Mouse (Mus musculus): ENCODE results near the gene Clns1a. TPM values are rescaled to one million over a fixed set of nuclear protein-coding genes. Genes with fewer than 3 reads are reported as not detected.

Gene Clns1a
- total RNA-seq, 1 experiment from 2014 or later = 50.2 TPM

DNA sequence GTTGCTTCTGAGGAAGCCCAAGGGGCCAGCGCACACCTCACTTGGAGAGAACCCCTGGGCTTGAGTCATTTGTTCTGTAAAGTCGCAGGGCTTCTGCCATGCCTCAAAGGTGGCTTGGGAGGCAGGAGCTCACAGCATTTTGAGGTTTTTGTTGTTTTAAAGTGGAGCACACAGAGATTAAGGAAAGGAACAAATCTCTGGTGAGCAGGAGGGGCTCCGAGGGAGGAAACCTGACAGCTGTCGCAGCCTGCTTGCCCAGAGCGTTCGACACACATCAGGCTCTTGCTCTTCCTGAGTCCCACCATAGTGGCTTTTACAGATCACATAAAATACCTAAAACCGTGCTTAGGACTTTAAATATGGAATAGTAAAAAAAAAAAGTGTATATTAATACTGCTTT lies 30.3 kb downstream of the Clns1a start:
- no peak for DNase-seq

DNA sequence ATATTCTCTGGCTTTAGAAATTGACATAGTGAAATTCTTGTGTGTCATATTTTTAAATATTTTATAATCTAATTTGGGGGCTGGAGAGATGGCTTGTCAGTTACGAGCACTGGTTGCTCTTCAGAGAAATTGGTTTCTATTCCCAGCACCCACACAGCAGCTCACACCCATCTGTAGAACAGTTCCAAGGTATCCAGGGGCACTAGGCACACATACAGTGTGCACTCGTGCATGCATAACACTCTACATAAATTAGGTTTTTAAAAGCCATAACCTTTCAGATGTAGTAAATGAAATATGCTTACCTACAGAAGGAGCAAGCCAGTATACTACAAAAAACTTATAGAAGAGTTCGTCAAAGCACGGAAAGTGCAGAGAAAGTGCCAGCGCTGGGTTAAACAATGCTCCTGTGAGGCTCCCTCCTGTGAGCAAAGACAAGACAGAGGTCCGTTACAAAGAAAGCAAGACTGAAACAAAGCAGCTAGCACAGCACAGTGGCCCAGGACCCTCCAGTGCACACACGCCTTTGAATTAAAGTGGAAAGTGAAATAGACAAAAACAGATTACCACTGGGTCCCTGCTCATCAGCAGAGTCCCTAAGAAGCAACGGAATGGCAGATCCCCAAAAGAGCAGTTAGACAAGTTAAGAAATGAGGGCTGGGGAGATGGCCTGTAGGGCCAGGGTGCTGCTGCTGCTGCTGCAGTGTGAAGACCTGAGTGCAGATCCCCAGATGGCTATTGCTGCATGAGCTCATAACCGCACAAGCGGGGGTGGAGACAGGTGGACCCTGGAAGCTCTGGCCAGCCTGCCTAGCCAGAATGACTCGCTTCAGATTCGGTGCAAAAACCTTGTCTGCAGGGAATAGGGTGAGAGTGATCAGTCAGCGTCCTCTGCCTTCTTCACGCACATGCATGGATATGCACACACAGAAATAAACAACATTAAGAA lies 32.5 kb downstream of the Clns1a start:
- DNase-seq = no peak

DNA sequence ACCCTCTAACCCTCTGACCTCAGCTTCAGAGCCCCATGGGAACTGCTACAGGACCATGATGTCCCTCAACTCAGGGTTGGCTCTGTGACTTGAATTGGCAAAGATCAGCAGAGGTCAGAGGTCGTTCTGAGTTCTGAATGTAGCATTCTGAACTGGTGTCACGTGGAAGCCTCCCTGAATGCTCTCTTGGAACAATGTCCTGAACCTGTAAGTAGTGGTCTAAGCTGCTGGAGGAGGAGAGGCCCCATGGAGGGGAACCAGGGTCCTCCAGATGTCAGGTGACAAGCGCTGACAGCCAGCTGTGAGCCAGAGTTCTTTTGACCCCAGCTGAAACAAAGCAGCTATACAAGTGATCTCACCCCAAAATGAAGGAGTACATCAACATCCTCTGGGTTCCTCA lies 34.0 kb downstream of the Clns1a start:
- DNase-seq = no peak

DNA sequence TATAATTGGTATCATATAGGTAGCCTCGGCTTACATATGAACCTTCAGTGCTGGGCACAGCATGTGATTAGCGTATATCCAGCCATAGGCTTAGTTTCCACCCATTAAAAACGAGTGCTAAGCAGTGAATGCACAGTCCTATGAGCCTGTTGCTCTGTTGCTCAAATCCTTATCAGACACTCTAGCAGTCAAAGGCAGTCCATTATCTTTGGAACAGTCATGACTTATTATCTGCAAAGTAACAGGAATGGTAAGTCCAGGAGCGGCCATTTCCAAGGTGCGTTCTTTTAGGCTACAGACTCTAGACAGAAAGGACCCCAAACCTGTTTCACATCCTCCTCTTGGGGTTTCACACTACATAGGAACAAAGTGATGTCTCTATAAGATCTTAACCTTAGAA lies 37.2 kb downstream of the Clns1a start:
- no peak for DNase-seq

DNA sequence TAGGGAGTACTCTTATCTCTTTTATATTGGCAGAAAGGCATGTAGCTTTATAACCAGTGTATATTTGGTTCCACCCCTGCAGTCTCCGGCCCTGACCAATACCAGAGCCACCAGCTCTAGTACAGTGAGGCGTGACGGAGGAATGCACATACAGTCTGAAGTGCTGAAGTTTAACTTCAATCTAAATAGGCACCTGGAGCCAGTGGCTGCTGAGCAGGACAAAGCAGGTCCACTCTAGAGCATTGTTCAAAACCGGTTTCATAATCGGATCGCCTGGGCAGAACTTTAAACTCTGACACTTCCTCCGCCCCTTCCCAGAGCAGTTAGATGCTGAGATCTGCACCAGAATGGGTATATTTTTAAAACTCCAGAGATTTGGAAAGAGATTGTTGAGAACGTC lies 38.6 kb downstream of the Clns1a start:
- no peak for DNase-seq

DNA sequence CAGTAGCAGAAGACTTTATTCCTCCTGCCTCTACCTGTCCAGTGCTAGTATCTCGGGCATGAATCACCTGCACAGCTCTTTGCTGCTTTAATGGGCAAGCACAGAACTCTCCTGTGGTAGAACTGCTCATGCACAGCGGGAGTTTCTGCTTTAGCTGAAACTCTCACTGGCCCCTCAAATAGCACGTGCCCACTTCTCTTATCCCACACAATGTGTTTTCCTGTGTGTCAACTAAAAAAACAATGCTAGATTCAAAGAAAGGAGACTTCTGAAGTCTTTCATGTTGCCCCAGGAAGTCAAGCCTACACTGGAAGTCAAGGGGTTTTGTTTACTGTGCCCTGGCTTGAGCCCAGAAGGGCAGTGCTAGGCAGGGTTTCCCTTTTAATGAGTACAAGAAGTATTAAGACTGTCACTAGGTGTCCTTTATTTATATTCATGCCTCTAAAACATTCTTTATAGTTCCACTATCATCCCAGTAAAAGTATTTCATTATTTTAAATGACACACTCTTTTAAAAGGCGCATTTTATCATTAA lies 39.5 kb downstream of the Clns1a start:
- DNase-seq = no peak

DNA sequence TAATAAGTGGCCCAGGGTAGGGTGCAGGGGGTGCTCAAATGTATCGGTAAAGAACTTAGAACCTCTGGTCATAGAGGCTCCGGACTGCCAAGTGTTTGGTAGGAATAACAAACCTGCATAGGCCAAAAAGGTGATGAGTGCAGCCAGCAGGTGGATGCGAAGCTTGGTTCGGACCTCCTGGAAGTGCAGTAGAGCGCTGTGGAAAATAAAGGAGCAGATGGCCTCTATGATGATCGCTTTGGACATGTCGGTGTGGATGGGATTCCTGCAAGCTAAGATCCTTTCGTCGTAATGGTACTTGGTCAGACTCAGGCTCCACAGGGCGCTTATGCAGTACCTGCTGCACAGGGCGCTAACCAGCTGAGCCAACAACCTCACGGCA lies 40.8 kb downstream of the Clns1a start:
- no peak for DNase-seq

DNA sequence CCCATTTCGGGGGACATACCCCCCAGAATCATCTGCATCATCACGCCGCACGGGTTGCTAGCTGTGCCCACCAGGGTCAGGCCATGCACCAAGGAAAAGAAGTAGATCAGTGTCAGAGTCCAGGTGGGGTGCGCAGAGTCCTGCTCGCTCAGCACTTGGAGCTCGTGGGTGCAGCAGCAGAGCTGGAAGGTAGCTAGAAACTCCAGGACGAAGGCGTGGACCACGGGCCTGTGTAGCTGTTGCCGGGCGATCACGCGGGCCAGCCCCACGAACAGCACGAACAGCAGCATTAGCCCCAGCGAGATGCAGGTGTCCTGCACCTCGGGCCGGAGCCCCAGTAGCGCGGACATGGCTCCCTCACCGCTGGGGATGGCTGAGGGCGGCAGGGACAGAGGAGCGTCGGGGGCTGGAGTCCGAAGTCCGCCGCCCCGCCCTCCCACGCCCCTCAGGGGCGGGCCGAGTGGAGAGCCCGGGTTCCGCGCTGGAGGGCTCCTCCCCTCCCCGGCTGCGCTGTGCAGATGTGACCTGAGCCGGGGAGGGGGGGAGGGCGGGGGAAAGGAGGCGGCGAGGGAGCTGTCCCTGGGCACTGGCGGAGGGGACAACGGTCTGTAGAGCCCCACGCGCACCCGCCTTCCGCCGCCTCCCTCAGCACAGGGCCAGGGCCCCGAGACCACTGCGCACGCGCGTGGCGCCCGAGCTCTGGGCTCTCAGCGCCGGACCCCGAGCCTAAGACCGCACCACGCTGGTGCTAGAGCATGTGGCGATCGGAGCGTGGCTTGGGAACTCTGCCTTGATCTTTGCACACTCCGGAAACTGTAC lies 41.4 kb downstream of the Clns1a start, which contains the start of gene Aqp11:
Gene Aqp11 (minus strand): TSS at position 652 of the 819 bp plus-strand sequence.
- peak; percentile 95 for DNase-seq

DNA sequence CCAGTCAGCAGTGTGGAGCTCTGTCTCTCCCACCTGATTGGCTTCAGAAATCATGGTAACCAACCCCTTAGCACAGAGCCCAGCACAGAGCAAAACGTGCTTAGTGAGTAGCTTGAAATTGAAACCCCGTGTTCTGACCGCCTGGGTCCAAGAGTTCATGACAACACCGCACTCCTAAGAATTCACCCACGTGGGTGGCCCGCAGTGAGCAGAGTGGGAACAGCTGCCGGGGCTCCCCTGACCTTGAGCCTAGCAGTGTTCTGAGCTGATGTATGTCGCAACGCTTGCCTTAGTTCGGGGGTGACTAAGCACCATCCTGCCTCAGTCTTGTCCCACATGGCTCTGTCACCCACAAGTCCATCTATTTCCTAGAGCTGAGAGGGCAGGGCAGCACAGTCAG lies 44.5 kb downstream of the Clns1a start:
- DNase-seq = peak; percentile 68

DNA sequence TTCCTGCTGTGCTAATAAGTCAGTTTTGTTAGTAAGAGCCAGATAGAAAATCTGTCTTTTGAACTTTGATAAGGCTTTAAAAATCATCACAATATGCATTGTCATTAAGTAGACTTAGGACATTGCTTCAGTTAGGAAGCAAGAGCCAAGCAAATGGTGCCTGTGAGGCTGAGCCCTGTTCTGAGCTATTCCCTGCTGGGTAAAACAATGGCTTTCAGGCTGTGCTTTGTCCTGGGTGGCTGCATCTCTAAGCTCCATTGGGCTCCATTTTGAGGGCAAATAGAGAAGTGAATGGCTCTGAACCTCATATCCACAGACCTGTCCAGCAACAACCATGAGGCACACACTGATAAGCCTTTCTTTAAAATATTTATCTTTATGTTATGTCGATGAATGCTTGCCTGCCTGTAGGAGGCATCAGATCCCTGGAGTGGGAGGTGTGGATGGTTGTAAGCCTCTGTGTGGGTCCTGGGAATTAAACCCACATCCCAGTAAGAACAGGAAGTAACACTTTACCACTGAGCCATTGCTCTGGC lies 45.4 kb downstream of the Clns1a start:
- no peak for DNase-seq

DNA sequence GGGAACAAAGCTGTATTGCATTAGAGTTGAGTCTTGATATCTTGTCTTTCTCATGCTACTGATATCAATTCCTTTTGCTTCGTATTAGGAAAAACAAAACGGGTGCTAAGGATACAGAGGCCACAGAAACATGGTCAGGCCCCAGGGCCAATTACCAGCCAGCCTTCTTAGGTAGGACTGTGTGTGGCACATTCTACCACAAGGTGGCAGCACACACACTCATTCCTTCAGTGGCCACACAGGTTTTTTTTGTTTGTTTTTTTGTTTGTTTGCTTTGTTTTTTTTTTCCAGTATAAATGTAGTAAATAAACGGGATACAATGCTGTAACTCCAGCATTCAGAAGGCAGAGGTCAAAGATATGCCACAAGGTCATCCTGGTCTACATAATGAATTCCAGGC lies 48.9 kb downstream of the Clns1a start:
- DNase-seq = peak; percentile 69

DNA sequence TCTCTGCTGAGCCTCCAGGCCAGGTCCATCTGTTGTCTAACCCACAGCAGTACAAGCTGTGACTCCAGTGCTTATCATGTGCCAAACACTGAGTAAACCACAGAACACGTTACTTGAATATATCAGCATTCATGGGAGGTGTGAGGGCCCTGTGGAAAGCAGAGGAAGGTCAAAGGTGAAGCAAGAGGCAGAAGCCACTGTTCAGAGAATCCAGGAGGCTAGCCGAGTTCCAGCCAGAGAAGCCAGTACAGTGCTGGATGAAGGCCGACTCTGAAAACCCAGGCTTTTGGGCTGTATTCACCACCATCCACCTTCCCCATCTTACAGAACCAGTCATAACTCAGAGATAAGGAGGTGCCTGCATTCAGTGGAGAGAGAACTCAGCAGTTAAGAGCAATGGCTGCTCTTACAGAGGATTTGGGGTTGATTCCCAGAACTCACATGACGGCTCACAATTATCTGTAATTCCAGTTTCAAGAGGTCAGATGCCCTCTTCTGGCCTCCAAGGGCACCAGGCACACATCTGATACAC lies 50.8 kb downstream of the Clns1a start:
- DNase-seq = no peak

DNA sequence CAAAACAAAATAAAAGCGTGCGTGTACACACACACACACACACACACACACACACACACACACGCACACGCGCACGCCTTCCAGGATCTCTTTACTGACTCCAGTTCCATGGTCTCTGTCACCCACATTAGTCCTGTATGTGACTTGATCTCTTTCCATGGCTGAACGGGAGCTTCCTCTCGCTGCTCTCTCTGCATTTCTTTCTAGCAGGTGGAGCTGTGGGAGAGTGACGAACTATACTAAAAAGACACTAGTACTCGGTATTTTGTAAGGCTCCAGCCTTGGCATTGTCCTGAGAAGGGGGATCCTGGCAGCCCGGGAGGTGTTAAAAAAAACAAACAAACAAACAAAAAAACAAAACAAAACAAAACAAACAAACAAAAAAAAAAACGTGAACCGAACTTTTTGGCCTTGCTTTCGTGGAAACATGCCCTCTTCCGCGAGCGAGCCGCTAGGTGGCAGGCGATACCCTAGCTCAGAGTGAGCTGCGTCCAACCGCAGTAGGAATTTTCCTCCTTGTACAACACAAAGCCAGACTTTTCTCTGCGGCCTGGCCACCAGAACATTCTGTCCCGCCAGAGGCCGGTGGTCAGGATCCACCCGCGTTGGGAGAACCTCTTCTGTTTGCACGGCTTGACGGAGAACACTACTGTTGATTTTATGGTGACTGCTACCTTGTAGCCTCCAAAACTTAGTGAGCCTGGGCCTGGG lies 51.5 kb downstream of the Clns1a start:
- peak; percentile 93 for DNase-seq

DNA sequence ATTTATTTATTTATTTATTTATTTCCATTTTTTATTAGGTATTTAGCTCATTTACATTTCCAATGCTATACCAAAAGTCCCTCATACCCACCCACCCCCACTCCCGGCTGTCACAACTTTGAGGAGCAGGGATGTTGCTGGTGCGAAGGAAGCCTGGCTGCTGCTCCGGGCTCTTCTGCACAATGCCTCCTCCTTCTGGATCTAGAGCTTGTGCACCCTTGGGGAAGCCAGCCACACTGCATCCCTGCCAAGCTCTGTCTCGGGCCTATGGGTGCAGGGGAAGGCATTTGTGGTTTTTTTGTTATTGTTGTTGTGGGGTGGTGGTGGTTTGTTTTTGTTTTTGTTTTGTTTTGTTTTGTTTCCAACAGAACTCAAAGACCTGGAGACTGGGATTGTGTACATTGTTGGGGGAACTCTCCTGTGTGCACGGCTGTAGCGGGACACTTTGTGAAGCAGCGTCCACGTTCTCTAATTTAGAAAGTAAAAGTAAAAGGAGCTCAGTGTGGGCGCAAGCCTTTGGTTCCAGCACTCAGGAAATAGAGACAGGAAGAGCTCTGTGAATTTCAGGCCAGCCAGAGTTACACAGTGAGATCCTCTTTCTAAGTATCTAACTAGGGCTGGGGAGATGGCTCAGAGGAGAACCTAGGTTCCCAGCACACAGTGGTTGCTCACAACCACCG lies 52.2 kb downstream of the Clns1a start:
- peak; percentile 53 for DNase-seq

DNA sequence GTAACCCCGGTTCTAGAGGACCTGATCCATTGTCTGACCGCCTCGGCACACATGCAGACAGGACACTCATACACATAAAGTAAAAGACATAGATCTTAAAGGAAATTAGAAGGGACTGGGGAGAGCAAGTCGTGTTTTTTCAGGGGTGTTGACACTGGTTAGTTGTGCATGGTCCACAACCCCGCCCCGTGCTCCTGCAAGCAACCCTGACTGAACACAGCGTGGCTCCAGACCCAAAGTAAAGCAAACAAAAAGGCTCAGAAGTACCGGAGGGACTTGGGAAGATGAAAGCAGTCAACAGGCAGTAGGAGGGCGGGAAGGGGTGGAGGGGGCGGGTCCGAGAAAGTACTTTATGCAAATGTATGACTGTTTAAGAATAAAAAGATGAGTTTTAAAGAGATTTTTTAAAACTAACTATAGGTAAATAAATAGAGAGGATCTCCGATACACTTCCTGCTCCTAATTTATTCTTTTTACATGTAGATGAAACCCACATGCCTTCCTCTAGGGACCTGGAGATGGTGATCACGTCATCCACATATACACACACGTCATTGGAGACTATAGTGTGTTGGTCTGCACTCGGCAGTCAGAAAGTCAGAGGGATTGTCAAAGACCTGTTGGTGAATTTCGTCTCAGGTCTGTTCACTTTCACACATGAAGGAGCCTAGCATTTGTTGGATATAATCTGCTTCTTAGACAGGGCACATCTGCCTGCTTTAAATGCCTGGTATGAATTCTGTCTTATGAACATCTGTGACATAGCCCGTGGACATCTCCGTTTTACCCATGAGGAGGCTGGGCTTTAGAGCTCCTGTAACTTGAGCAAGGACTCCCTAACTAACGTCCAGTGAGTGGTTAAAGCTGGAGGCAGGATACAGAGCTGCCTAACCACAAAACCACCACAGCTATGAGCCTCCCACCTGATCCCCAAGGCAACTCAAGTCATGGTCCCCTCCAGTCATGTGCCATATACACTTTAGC lies 53.1 kb downstream of the Clns1a start:
- DNase-seq = peak; percentile 47

DNA sequence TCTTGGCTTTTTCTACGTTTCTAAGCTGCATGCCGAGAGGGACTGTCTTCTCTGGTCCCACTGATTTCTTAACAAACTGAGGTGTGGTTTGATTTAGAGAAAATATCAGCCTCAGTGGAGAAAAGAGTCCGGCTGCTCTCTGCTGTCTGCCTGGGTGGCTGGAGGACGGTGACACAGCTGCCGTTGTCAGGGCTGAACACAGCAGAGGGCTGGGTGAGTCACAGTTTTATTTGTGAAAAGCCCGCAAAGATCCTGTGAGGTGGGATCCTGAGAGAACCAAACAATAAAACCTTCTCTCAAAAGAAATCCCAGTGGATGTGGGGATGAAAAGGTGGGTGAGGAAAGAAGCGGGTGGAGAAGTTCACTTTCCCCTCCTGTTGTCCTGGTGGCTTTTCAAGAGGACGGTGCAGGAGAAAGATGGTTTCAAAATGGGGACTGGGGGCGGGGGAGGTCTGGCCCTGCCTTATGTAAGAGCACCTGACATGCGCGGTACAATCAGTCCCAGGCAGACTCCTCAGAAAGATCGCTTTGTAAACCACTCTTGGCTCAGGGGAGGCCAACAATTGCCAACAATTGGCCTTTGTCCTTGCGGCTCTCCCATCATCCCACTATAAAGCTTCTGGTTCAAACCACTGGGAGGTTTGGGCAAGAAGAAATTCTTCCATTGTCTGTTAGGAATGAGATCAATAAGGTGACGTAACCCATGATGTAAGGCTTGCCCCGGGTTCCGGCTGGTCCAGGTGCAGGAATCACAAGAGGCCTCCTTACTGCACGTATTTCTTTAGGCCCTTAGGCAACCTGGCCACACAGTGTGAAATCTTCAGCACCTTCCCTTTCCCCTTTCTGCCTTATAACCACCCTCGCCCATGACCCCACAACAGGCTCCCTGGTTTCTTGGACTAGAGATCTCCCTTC lies 60.8 kb downstream of the Clns1a start:
- DNase-seq = peak; percentile 67

DNA sequence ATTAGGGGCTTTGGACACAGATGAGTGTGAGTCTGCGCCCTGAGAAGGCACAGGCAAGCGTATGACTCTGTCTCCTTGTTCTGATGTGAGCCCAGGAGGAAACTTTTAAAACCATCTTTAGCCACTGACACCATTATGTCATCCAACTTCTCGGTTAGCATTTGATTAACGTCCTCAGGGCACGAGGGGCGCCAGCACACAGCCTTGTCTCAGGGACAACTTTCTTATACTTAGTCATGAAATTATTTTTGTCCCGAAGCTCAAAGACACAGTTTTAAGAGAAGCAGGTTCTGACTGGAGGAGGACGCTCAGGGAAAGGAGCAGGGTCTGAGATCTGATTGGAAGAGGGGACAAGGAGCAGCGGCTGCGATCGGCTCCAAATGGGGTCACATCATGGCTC lies 68.2 kb downstream of the Clns1a start:
- DNase-seq = peak; percentile 71

DNA sequence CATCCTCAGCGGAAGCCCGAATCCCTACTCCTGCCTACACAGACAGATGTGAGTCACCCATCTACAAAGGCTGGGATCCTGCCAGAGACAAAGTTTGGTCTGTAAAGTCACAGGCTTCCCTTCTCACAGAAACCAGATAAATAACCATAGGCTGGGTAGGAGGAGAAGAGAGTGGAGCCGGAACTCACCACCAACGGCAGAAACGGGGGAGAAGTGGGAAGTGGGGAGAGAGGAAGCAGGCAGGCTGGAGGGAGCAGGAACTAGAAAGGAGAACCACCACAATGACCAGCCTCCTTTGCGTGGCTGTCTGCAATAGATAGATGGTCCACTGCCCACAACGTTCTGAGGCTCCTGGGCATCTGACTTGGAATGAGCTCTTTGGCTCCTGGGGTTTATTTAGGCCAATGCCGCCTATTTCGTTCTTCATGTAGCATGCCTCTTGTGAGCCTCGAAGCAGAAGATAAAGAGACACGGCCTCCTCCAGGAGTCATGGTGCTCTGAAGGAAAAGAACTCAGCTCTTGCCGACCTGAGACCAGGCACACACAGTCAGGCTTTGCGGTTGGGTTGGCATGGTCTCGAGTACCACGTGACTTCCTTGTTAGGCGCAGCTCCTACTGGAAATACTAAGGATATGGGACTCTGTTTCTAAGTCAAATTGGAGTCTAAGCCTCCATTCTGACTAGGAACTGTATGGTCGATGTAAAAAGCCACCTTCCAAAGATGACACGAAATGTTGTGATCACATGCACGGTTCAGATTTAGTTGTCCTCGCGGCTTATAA lies 68.9 kb downstream of the Clns1a start:
- DNase-seq = peak; percentile 76

Measured in adrenal gland, postnatal 14 days (tissue).